Mouse (Mus musculus) liver, embryonic 15.5 days (tissue): ENCODE measurements around the gene Got1. TPM values are rescaled to one million over a fixed set of nuclear protein-coding genes. Genes with fewer than 3 reads are reported as not detected.

Experiments used
- ATAC-seq: fragments of 200-750 bp; cut with Nextera tagmentation; 2 replicates; pipeline ENCODE4 v1.8.0; 2017; ENCODE audit warnings: moderate number of reproducible peaks, mild to moderate bottlenecking, moderate library complexity; ENCODE audit not compliant: insufficient read depth
- H3K27ac ChIP-seq: fragments of 300-500 bp; sonication (generic); replicated peaks from 2 replicates; pipeline ENCODE4 v1.5.1; 2015; ENCODE audit warnings: mild to moderate bottlenecking, inconsistent platforms
- H3K27me3 ChIP-seq: fragments of 300-500 bp; sonication (generic); 2 replicates; pipeline ENCODE4 v1.6.1; 2015; ENCODE audit warnings: mild to moderate bottlenecking, inconsistent platforms
- H3K36me3 ChIP-seq: fragments of 300-500 bp; sonication (generic); replicated peaks from 2 replicates; pipeline ENCODE4 v1.6.1; 2015; ENCODE audit warnings: moderate library complexity, mild to moderate bottlenecking, inconsistent platforms
- H3K4me1 ChIP-seq: fragments of 300-500 bp; sonication (generic); replicated peaks from 2 replicates; pipeline ENCODE4 v1.6.1; 2015; ENCODE audit warnings: inconsistent platforms
- H3K4me2 ChIP-seq: fragments of 300-500 bp; sonication (generic); 2 replicates; pipeline ENCODE4 v1.6.1; 2015; ENCODE audit warnings: moderate library complexity, mild to moderate bottlenecking, inconsistent platforms
- H3K4me3 ChIP-seq: fragments of 300-500 bp; sonication (generic); replicated peaks from 2 replicates; pipeline ENCODE4 v1.5.1; 2015; ENCODE audit warnings: mild to moderate bottlenecking, inconsistent platforms
- H3K9ac ChIP-seq: fragments of 300-500 bp; sonication (generic); 2 replicates; pipeline ENCODE4 v1.6.1; 2015; ENCODE audit warnings: moderate library complexity, mild to moderate bottlenecking, inconsistent platforms
- H3K9me3 ChIP-seq: fragments of 300-500 bp; sonication (generic); replicated peaks from 2 replicates; pipeline ENCODE4 v1.6.1; 2016; ENCODE audit warnings: inconsistent platforms
- WGBS: fragments of 180-500 bp; shearing (Covaris S2); methylation state at CpG from one replicate; pipeline ENCODE4 v1.1.7; 2015; ENCODE audit warnings: mixed read lengths; ENCODE audit not compliant: insufficient replicate concordance; 5-methylcytosine and 5-hydroxymethylcytosine counted together
- polyA plus RNA-seq: library from polyadenylated mRNA; unstranded; fragments of >200 nt; fragmentation: Nextera tagmentation; extraction: Ambion mirVana; gene quantifications from 2 replicates; pipeline ENCODE4 v1.2.1, GENCODE M21; 2015

Gene Got1
- 19.8 and 22.3 TPM in 2 replicates for polyA plus RNA-seq

- WGBS, result 1% methylated on average over 58 of the region's 58 CpGs
- peaks cover 13% of the 10 kb centered on the region for H3K27me3 ChIP-seq
- H3K4me2 ChIP-seq, result peak within 1 kb of the TSS; percentile 95
- peak; percentile 97 for ATAC-seq
- peak within 1 kb of the TSS; percentile 73 for H3K27ac ChIP-seq
- peaks cover 47% of the 10 kb centered on the region for H3K4me1 ChIP-seq
- no peaks in the 10 kb centered on the region for H3K36me3 ChIP-seq
- H3K4me3 ChIP-seq, result peak within 1 kb of the TSS; percentile 74
- H3K9me3 ChIP-seq, result no peaks in the 10 kb centered on the region
- H3K9ac ChIP-seq, result peak within 1 kb of the TSS; percentile 79
Measured at GRCm38 (mm10) chr19:43524187-43525103, at the start of gene Got1. Gene Got1 (minus strand): TSS chr19:43524605.

DNA sequence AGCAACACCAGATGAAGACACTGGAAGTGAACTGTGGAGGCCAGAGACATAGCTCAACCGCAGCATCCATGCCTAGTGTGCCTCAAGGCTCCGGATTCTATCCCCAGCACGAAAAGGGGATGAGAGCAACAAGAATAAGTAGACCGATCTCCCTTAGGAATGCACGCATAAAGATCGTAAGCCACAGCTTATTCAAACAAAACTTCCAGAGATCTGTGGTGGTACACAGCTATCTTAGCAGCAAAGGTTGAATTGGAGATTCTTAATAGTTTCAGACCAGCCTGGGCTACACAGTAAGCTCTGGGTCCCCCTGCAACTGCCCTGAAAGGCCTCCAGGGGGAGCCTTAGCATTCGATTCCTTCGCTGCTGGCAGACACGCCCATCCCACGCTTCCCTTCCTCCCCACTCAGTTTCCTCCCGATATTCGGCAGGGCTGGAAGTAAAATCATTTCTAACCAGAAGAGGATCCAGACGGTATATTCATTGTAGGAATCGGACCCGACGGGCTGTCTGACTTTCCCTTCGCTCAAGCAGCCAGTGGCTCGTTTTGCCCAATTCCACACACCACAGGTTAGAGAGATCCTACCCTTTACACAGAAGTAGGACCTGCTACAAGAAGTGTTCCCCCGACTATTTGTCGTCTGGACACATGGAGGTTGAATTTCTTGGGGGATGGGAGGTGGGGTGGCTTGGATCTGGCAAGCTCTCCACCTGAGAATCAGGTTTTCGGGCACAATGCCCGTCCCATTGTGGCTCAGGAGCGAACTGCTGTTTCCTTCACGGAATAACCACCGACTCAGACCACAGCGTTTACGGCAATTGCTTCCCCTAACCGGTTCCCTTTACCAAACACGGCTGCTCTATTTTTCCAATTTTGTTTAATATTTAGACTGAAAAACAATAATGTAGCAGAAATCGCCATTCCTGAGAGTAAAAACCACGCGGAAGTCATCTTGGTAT, 46.7 kb upstream of the Got1 start:
- WGBS, result 11% methylated on average over 32 of the region's 32 CpGs

DNA sequence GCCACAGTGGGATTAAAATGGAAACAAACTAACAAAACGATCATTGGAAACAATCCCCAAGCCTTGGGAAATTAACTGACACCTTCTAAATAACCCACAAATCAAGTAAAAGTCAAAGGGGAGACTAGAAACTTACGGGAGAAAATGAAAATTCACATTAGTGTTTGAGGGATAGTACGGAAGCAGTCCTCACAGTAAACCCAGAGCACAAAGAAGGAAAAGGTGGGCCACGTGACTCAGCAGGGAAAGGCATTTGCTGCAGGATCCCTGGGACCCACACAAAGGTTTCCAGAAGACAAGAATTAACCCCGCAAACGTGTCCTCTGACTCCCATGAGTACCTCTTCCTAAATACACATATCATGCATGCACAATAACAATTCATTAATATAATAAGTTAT, 44.7 kb upstream of the Got1 start:
- ATAC-seq, result no peak

More for the DNA sequence above, 46.7 kb upstream of the Got1 start:
- H3K36me3 ChIP-seq, result no peaks in the 10 kb centered on the region
- peaks cover 5% of the 10 kb centered on the region; the same call in 1 of the 2 replicates for H3K4me1 ChIP-seq
- H3K9ac ChIP-seq, result no peak overlapping the region; the same call in 1 of the 2 replicates
- no peaks in the 10 kb centered on the region for H3K9me3 ChIP-seq
- H3K27me3 ChIP-seq, result peaks cover 88% of the 10 kb centered on the region
- ATAC-seq, result no peak
- H3K4me2 ChIP-seq, result peak overlapping the region; percentile 61
- H3K4me3 ChIP-seq, result peak overlapping the region; percentile 31
- no peak overlapping the region for H3K27ac ChIP-seq

DNA sequence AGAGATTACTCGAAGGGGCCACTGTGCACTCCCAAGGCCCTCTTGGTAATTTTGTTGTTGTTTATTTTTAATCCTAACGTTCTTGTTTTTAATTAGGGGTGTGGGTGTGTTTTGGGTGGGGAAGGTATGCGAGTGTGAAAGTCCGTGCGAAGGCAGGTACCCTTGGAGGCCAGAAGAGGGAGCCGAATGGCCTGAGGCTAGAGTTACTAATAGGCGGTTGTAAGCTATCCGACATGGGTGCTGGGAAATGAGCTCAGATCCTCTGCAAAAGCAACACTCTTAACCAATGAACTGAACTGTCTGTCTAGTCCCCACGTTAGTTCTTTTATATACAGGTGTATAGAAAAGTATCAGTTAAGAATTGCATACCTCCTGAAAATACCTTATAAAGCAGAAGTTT, 43.9 kb upstream of the Got1 start:
- WGBS, result 45% methylated on average over 9 of the region's 9 CpGs
- ATAC-seq, result no peak
- Histone ChIP-seq H3K9ac (no peak overlapping the region), H3K36me3 (no peaks in the 10 kb centered on the region), H3K27me3 (peaks cover 74% of the 10 kb centered on the region), H3K27ac (no peak overlapping the region), H3K9me3 (no peaks in the 10 kb centered on the region), H3K4me3 (no peak overlapping the region), H3K4me2 (no peak overlapping the region), H3K4me1 (peaks cover 5% of the 10 kb centered on the region; the same call in 1 of the 2 replicates)

More for the DNA sequence above, 44.7 kb upstream of the Got1 start:
- no peaks in the 10 kb centered on the region for H3K9me3 ChIP-seq
- no peak overlapping the region for H3K4me2 ChIP-seq
- H3K9ac ChIP-seq, result no peak overlapping the region
- 55% methylated on average over 6 of the region's 6 CpGs for WGBS
- no peak overlapping the region for H3K4me3 ChIP-seq
- H3K4me1 ChIP-seq, result peaks cover 5% of the 10 kb centered on the region; the same call in 1 of the 2 replicates
- no peaks in the 10 kb centered on the region for H3K36me3 ChIP-seq
- no peak overlapping the region for H3K27ac ChIP-seq
- peaks cover 79% of the 10 kb centered on the region for H3K27me3 ChIP-seq

DNA sequence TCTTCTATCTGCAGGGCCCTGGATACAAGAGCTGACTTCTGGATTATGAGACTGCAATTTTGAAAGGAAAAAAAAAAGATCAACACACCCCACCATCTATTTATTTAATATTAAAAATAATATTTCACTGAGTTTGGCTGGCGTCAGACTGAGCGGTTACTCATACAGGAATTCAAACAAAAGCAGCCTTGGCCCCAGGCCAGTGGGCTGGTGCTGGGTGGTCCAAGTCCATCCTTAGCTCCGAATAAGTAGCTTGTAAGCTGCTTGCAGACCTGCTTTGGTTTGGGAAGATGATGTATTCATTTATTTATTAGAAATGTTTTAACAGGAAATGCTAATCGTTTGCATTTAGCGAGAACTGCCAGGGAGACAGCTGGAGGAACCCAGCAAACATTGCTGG, 38.8 kb upstream of the Got1 start:
- Histone ChIP-seq H3K27ac (no peak overlapping the region), H3K4me3 (no peak overlapping the region), H3K36me3 (no peaks in the 10 kb centered on the region), H3K9ac (no peak overlapping the region), H3K27me3 (peaks cover 33% of the 10 kb centered on the region), H3K4me2 (no peak overlapping the region), H3K4me1 (no peaks in the 10 kb centered on the region), H3K9me3 (no peaks in the 10 kb centered on the region)
- ATAC-seq, result no peak
- WGBS, result 74% methylated on average over 5 of the region's 5 CpGs

GRCm38 (mm10) chr19:43561841-43562240, 37.4 kb upstream of the Got1 start:
- no peaks in the 10 kb centered on the region for H3K9me3 ChIP-seq
- no peak overlapping the region for H3K4me3 ChIP-seq
- no peaks in the 10 kb centered on the region for H3K36me3 ChIP-seq
- ATAC-seq, result no peak
- no peak overlapping the region for H3K4me2 ChIP-seq
- no peaks in the 10 kb centered on the region for H3K4me1 ChIP-seq
- H3K27me3 ChIP-seq, result peaks cover 21% of the 10 kb centered on the region
- WGBS, result 72% methylated on average over 4 of the region's 4 CpGs
- H3K27ac ChIP-seq, result no peak overlapping the region
- H3K9ac ChIP-seq, result no peak overlapping the region

GRCm38 (mm10) chr19:43560244-43560643, 35.8 kb upstream of the Got1 start:
- no peaks in the 10 kb centered on the region for H3K4me1 ChIP-seq
- H3K4me3 ChIP-seq, result no peak overlapping the region
- no peaks in the 10 kb centered on the region for H3K9me3 ChIP-seq
- H3K27ac ChIP-seq, result no peak overlapping the region
- H3K4me2 ChIP-seq, result no peak overlapping the region
- ATAC-seq, result no peak
- H3K36me3 ChIP-seq, result no peaks in the 10 kb centered on the region
- WGBS, result 63% methylated on average over 2 of the region's 2 CpGs
- H3K27me3 ChIP-seq, result peaks cover 23% of the 10 kb centered on the region
- H3K9ac ChIP-seq, result no peak overlapping the region

DNA sequence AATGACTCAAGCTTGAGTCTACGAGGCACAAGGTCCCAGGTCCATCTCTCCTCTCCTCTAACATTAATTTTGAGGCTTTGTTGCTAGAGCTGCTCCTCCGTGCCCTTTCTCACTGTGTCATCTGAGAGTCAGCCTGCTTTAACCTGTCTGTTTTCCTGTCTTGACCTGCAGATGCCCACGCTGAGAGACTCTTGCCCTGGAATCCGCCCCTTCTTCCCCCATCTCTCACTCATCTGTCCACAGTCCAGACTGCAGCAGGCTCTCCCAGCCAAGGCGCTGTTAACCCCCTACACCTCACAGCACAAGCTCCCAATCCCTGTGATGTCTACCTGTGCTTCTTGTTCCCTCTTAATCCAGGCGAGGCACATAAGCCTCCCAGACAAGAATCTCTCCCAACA, 27.1 kb upstream of the Got1 start:
- Histone ChIP-seq H3K9me3 (no peaks in the 10 kb centered on the region), H3K4me3 (no peak overlapping the region), H3K4me2 (no peak overlapping the region), H3K27me3 (peaks cover 44% of the 10 kb centered on the region), H3K9ac (no peak overlapping the region), H3K36me3 (no peaks in the 10 kb centered on the region), H3K27ac (no peak overlapping the region), H3K4me1 (no peaks in the 10 kb centered on the region)
- WGBS, result 48% methylated on average over 6 of the region's 6 CpGs
- no peak for ATAC-seq

GRCm38 (mm10) chr19:43550706-43551492, 26.5 kb upstream of the Got1 start:
- Histone ChIP-seq H3K4me3 (no peak overlapping the region), H3K4me1 (no peaks in the 10 kb centered on the region), H3K9ac (no peak overlapping the region), H3K27me3 (peaks cover 40% of the 10 kb centered on the region), H3K27ac (no peak overlapping the region), H3K36me3 (no peaks in the 10 kb centered on the region), H3K4me2 (no peak overlapping the region), H3K9me3 (no peaks in the 10 kb centered on the region)
- 63% methylated on average over 18 of the region's 18 CpGs for WGBS
- ATAC-seq, result no peak

- Histone ChIP-seq H3K4me3 (no peak overlapping the region), H3K27ac (no peak overlapping the region), H3K9me3 (no peaks in the 10 kb centered on the region), H3K27me3 (peaks cover 45% of the 10 kb centered on the region), H3K4me1 (no peaks in the 10 kb centered on the region), H3K4me2 (no peak overlapping the region), H3K36me3 (no peaks in the 10 kb centered on the region), H3K9ac (no peak overlapping the region)
- 62% methylated on average over 5 of the region's 5 CpGs for WGBS
- no peak for ATAC-seq
Measured at GRCm38 (mm10) chr19:43548060-43548459, 23.7 kb upstream of the Got1 start.
